Mouse (Mus musculus): Measurements from ENCODE around the gene Dut. TPM values are rescaled to one million over a fixed set of nuclear protein-coding genes. Genes with fewer than 3 reads are reported as not detected.
"Not testable (repeated sequence)": the region's sequence is repeated elsewhere in the genome, so short reads cannot be mapped to it uniquely, and the experiment has no call there.

Gene Dut
- polyA plus RNA-seq, 1 experiment from 2014 or later = 169 TPM

GRCm38 (mm10) chr2:125255886-125256285 lies 8.9 kb downstream of the Dut start:
- 68% methylated on average over 3 of the region's 3 CpGs for WGBS (ENCODE audit: insufficient replicate concordance)
- Histone ChIP-seq H3K27me3 (no peaks in the 10 kb centered on the region), H3K9ac (no peak overlapping the region), H3K36me3 (peaks cover 92% of the 10 kb centered on the region), H3K27ac (no peak overlapping the region), H3K4me2 (no peak overlapping the region), H3K4me1 (replicated peaks) (peaks cover 18% of the 10 kb centered on the region), H3K9me3 (replicated peaks) (no peaks in the 10 kb centered on the region), H3K4me3 (replicated peaks) (no peak overlapping the region)
- DNase-seq (no peak), ATAC-seq (ENCODE audit: low read depth) (no peak)

- Histone ChIP-seq H3K27ac (no peak overlapping the region), H3K9ac (no peak overlapping the region), H3K4me1 (replicated peaks) (0 out of 2 replicates have a peak, but pooled peaks cover 5% of the 10 kb centered on the region), H3K9me3 (replicated peaks) (no peaks in the 10 kb centered on the region), H3K4me3 (replicated peaks) (no peak overlapping the region), H3K4me2 (no peak overlapping the region), H3K36me3 (peaks cover 56% of the 10 kb centered on the region), H3K27me3 (no peaks in the 10 kb centered on the region)
- no peak for ATAC-seq (ENCODE audit: low read depth)
- no peak for DNase-seq
- 75% methylated on average over 14 of the region's 14 CpGs for WGBS (ENCODE audit: insufficient replicate concordance)
Measured at GRCm38 (mm10) chr2:125259230-125260120, 12.5 kb downstream of the Dut start.

- ATAC-seq (ENCODE audit: low read depth) = no peak
- Histone ChIP-seq H3K9me3 (replicated peaks) (no peaks in the 10 kb centered on the region), H3K27me3 (no peaks in the 10 kb centered on the region), H3K27ac (no peak overlapping the region), H3K4me1 (replicated peaks) (0 out of 2 replicates have a peak, but pooled peaks cover 5% of the 10 kb centered on the region), H3K4me3 (replicated peaks) (no peak overlapping the region), H3K36me3 (peaks cover 49% of the 10 kb centered on the region), H3K9ac (no peak overlapping the region), H3K4me2 (no peak overlapping the region)
- WGBS (ENCODE audit: insufficient replicate concordance) = 66% methylated on average over 2 of the region's 2 CpGs
- no peak for DNase-seq
Measured at GRCm38 (mm10) chr2:125260326-125260725, 13.3 kb downstream of the Dut start.

GRCm38 (mm10) chr2:125263056-125263455 lies 16.1 kb downstream of the Dut start:
- Histone ChIP-seq H3K36me3 (peaks cover 22% of the 10 kb centered on the region), H3K9me3 (replicated peaks) (no peaks in the 10 kb centered on the region), H3K4me1 (replicated peaks) (no peaks in the 10 kb centered on the region), H3K27ac (no peak overlapping the region), H3K4me2 (no peak overlapping the region), H3K27me3 (no peaks in the 10 kb centered on the region), H3K9ac (no peak overlapping the region), H3K4me3 (replicated peaks) (no peak overlapping the region)
- DNase-seq (no peak), ATAC-seq (ENCODE audit: low read depth) (no peak)
- 29% methylated on average over 5 of the region's 5 CpGs for WGBS (ENCODE audit: insufficient replicate concordance)

GRCm38 (mm10) chr2:125263753-125264152 lies 16.8 kb downstream of the Dut start:
- Histone ChIP-seq H3K4me2 (no peak overlapping the region), H3K4me3 (replicated peaks) (no peak overlapping the region), H3K27ac (no peak overlapping the region), H3K4me1 (replicated peaks) (no peaks in the 10 kb centered on the region), H3K9ac (no peak overlapping the region), H3K27me3 (no peaks in the 10 kb centered on the region), H3K36me3 (peaks cover 17% of the 10 kb centered on the region), H3K9me3 (replicated peaks) (no peaks in the 10 kb centered on the region)
- no peak for ATAC-seq (ENCODE audit: low read depth)
- DNase-seq = no peak
- 29% methylated on average over 9 of the region's 9 CpGs for whole genome bisulfite sequencing (ENCODE audit: insufficient replicate concordance)

- ATAC-seq (ENCODE audit: low read depth) (no peak), DNase-seq (no peak)
- H3K36me3 ChIP-seq = no peaks in the 10 kb centered on the region
- no peak overlapping the region for H3K9ac ChIP-seq
- no peaks in the 10 kb centered on the region for H3K9me3 ChIP-seq (replicated peaks)
- no peak overlapping the region for H3K4me2 ChIP-seq
- H3K27me3 ChIP-seq = no peaks in the 10 kb centered on the region
- no peak overlapping the region for H3K4me3 ChIP-seq (replicated peaks)
- H3K4me1 ChIP-seq (replicated peaks) = no peaks in the 10 kb centered on the region
- no peak overlapping the region for H3K27ac ChIP-seq
- 42% methylated on average over 1 of the region's 1 CpGs for WGBS (ENCODE audit: insufficient replicate concordance)
Measured at GRCm38 (mm10) chr2:125268876-125269275, 21.9 kb downstream of the Dut start.

- no peak for ATAC-seq (ENCODE audit: low read depth)
- no peak overlapping the region for H3K4me2 ChIP-seq
- DNase-seq = no peak
- no peaks in the 10 kb centered on the region for H3K4me1 ChIP-seq (replicated peaks)
- no peak overlapping the region for H3K9ac ChIP-seq
- no peaks in the 10 kb centered on the region for H3K36me3 ChIP-seq
- H3K4me3 ChIP-seq (replicated peaks) = no peak overlapping the region
- no peaks in the 10 kb centered on the region for H3K9me3 ChIP-seq (replicated peaks)
- H3K27me3 ChIP-seq = no peaks in the 10 kb centered on the region
- WGBS (ENCODE audit: insufficient replicate concordance) = 58% methylated on average over 5 of the region's 5 CpGs
- H3K27ac ChIP-seq = no peak overlapping the region
Measured at GRCm38 (mm10) chr2:125275617-125276016, 28.6 kb downstream of the Dut start.

- Histone ChIP-seq H3K9ac (no peak overlapping the region), H3K9me3 (replicated peaks) (no peaks in the 10 kb centered on the region), H3K27ac (no peak overlapping the region), H3K4me3 (replicated peaks) (no peak overlapping the region), H3K4me2 (no peak overlapping the region), H3K4me1 (replicated peaks) (no peaks in the 10 kb centered on the region), H3K27me3 (no peaks in the 10 kb centered on the region), H3K36me3 (no peaks in the 10 kb centered on the region)
- WGBS (ENCODE audit: insufficient replicate concordance) = 59% methylated on average over 5 of the region's 5 CpGs
- ATAC-seq (ENCODE audit: low read depth) = no peak
- DNase-seq = no peak
Measured at GRCm38 (mm10) chr2:125276692-125277091, 29.7 kb downstream of the Dut start.

GRCm38 (mm10) chr2:125278474-125278873 lies 31.5 kb downstream of the Dut start:
- Histone ChIP-seq H3K4me3 (replicated peaks) (no peak overlapping the region), H3K4me1 (replicated peaks) (no peaks in the 10 kb centered on the region), H3K27me3 (no peaks in the 10 kb centered on the region), H3K9me3 (replicated peaks) (no peaks in the 10 kb centered on the region), H3K4me2 (no peak overlapping the region), H3K27ac (no peak overlapping the region), H3K36me3 (no peaks in the 10 kb centered on the region), H3K9ac (no peak overlapping the region)
- 25% methylated on average over 7 of the region's 7 CpGs for WGBS (ENCODE audit: insufficient replicate concordance)
- DNase-seq (no peak), ATAC-seq (ENCODE audit: low read depth) (no peak)

GRCm38 (mm10) chr2:125279995-125280394 lies 33.0 kb downstream of the Dut start:
- H3K9me3 ChIP-seq (replicated peaks); H3K4me2 ChIP-seq; H3K27me3 ChIP-seq; H3K27ac ChIP-seq; H3K36me3 ChIP-seq; H3K9ac ChIP-seq; H3K4me3 ChIP-seq (replicated peaks); ATAC-seq (ENCODE audit: low read depth); DNase-seq; H3K4me1 ChIP-seq (replicated peaks): not testable (repeated sequence)
- WGBS (ENCODE audit: insufficient replicate concordance) = 75% methylated on average over 9 of the region's 9 CpGs

GRCm38 (mm10) chr2:125282334-125283206 lies 35.6 kb downstream of the Dut start:
- no peaks in the 10 kb centered on the region for H3K9me3 ChIP-seq (replicated peaks)
- no peak overlapping the region for H3K4me3 ChIP-seq (replicated peaks)
- H3K4me2 ChIP-seq = no peak overlapping the region
- H3K27ac ChIP-seq = no peak overlapping the region
- no peaks in the 10 kb centered on the region for H3K4me1 ChIP-seq (replicated peaks)
- no peak overlapping the region for H3K9ac ChIP-seq
- no peaks in the 10 kb centered on the region for H3K27me3 ChIP-seq
- WGBS (ENCODE audit: insufficient replicate concordance) = 36% methylated on average over 14 of the region's 14 CpGs
- DNase-seq (no peak), ATAC-seq (ENCODE audit: low read depth) (no peak)
- no peaks in the 10 kb centered on the region for H3K36me3 ChIP-seq
